Mouse (Mus musculus): ENCODE measurements around the gene Tnfrsf13c.

Gene Tnfrsf13c

DNA sequence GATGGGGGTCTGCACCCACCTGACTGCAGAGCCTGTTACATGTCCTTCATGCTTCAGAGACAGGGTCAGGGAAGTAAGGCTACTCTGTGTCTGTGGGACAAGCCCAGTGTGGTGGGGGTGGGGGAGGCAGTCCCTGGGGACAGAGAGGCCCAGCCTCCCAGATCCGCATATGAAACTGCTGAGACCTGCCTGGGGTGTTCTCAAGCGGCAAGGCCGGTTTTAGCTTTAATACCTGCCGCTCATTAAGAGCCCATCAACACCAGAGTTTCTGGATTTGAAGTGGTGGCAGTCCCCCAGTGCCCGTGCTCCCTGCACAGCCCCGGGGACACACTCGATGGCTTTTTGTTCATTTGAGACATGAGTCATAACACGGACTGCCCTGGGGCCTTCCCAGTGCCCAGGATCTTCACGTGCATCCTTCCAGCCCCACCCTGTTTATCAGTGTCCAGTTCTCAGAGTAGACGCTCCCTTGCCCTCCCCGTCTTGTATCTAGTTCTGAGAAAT, 5.4 kb upstream of the Tnfrsf13c start:
- no peak for DNase-seq (ENCODE audit: low spot score)

DNA sequence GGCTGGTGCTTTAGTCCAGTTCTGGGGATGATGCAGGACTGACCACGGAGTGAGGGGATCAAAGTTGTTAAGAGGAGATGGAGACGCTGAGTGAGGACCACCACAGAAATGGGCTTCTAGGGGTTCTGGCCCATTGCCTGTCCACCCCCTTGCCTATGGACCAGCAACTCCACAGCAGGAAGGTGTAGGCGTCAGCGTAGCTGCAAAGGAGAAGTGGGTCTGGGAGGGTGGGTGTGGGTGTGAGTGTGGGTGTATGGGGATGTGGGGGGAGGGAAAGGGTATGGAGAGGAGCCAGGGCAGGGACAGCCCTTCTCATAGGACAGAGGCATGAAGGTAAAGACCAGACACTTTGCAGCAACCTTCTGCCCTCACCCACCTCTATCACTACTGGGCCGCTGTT, 1.6 kb upstream of the Tnfrsf13c start:
- no peak for DNase-seq (ENCODE audit: low spot score)

DNA sequence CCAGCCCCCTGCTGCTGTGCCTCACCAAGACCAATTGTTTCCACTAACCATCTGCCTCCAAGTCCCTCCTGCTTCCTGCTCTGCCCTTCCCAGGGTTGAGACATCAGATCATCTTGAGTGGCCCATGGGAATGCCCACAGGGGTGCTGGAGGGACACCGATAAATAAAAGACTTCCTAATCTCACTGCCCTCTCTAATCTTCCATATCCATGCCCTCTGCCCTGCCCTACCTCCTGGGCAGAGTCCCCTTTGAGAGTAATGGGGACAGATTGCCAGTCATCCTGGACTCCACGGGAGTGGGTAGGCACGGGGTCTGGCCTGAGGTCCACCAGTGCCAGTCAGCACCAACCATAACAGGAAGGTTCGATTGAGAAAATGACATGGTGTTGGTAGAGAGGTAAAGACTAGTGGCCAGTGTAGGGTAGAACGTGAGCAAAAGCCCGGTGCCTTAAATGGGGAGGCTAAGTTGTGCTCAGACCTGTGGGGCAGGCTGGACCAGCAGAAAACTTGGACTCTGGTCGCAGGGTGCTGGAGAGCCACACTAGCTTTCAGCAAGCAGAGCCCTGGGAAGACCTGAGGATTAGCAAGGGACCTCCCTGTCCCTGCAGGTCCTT, 540 bp upstream of the Tnfrsf13c start:
- no peak for DNase-seq (ENCODE audit: low spot score)

DNA sequence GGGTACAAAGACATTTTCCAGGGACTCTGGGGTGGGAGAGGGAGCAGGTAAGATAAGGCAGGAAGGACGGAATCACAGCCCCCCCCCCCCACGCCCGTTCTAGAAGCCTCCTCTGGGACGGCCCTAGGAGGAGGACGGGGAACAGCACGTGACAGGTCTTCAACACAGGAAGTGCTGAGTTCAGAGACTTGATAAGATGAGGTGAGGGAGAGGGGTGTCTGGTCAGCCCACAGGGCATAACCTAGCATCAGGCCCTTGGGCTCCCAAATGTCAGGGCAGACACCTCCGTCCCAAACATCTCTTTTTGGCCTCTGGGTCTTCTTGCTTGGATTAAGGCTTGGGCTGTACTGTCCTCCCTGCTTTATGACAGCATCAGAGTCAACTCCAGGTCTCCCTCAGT, 918 bp downstream of the Tnfrsf13c start:
- no peak for DNase-seq (ENCODE audit: low spot score)

DNA sequence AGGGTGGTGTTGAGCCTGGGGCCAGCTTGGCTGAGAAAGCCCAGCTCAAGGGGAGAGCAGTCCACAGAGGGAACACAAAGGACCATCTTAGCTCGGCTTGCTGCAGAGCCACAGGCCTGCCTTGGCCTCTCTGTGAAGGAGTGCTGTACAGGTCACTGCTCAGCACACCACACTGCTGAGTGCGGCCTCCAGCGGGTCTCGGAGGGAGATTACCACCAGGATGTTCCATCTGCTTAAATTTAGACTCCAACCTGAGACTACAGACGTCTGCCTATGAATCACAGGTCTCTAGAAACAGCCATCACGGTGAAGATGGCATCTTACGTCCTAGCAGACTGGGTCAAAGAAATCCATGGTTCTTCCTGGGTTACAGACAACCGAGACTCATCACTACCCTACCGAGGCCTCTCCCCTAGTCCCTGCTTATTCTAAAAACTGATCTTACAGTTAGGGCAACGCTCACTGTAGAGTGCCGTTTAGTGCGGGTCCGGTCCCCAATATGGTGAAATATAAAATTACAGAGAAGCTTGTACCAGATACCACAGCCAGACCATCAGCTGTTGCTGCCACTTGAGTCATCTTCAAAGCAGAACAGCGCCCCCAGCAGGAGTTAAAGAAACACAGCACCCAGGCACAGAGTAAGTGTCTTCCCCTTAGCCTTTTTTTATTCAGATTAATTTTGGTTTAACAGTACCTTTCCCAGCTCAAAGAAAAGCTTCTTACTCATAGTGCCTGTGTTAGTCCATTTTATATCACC, 2.9 kb downstream of the Tnfrsf13c start:
- DNase-seq (ENCODE audit: low spot score): no peak

DNA sequence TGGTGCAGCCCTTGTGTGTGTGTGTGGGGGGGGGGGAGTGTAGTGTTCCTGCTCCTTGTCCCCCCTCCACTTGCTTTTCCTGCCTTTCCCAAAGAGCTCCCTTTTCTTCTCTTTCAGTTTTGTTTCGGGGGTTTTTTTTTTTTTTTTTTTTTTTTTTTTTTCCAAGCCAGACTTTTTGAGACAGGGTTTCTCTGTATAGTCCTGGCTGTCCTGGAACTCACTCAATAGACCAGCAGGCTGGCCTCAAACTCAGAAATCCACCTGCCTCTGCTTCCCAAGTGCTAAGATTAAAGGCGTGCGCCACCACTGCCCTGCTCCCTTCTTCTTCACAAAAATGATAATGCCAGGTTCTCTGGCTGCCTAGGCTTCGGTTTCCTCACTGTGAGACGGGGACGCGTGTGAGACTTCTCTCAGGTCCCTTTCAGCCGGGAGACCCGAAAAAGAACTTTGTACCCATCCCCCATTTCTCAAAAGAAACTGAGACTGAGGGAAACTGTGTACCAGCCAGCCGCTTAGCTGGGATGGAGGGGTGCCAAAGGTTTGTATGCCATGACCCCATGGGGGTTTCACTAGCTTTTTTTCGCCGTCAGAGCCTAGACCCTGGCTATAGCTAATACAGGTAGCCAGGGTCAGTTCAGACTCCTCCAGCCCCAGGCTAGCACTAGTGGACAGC, 4.0 kb downstream of the Tnfrsf13c start:
- no peak for DNase-seq (ENCODE audit: low spot score)

DNA sequence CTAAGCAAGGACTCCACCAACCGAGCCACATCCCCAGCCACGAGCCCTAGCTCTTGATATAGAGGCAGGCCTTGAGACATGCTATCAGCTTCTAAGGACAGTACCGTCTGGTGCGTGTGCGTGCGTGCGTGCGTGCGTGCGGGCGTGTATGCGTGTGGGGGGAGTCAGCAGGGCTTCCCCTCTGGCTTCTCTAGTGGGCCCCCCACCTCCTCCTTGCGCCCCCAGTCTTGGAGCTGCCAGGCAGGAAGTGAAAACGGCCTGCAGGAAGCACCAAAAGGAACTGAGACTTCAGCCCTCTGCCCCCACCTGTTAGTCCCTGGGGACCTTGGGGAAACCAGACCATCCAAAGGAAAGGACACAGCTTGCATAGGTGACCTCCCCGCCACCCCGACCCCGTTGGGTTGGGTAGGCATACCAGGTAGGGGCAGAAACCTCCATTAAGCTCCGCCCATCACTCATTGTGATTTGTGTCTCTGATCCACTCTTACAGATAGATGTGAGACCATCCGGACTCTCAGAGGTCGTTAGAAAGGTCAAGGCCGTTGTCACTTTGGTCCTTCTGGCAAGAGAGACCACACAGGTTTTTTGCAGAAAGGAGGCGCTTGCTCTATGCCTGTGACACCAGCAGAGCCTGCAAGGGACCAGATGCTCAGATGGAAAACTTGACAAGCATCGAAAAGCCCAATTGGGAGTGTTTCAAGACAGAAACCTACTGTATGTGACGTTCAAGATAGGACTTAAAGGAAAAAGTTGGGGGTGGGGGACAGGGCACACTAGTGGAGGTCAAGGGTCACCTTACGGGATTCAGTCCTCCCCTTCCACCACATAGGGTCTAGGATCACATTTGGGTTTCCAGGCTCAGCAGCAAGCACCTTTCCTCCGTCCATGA, 5.1 kb downstream of the Tnfrsf13c start:
- no peak for DNase-seq (ENCODE audit: low spot score)

DNA sequence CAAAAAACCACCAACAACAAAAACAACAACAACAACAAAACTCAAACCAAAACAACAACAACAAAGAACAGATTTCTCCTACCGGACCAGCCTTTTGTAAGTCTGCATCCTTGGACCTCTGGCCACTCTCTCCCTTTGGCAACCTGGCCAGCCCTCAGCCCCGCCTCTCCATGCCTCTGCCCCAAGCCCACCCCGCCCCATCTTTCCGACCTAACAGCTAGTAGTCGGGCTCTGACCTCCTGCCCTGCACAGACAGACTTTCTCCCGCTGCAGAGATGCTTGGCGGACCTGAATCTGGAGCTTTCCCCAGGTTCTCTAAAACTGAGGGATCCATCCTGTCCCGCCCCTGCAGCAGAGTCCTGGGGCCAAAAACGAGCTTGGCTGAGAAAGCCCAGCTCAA, 6.2 kb downstream of the Tnfrsf13c start:
- no peak for DNase-seq (ENCODE audit: low spot score)

DNA sequence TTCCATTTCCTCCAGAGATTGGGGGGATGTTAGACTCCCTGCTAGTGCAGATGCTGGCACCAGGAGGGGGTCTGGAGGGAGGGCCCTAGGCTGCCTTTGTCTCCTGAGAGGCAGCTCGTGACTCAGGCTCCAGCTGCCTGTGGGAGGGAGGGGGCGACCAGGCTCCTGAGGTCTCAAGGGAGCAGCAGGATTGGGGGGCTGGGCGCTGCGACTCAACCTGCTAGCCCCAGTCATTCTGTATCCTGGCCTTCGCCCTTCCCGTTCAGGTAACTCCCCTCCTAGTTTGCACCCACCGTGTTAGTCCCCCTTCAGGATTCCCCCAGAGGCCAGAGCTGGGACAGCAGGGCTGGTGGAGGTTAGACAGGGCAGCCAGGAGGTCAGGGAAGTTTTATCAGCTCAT, 7.1 kb downstream of the Tnfrsf13c start:
- DNase-seq (ENCODE audit: low spot score): no peak

DNA sequence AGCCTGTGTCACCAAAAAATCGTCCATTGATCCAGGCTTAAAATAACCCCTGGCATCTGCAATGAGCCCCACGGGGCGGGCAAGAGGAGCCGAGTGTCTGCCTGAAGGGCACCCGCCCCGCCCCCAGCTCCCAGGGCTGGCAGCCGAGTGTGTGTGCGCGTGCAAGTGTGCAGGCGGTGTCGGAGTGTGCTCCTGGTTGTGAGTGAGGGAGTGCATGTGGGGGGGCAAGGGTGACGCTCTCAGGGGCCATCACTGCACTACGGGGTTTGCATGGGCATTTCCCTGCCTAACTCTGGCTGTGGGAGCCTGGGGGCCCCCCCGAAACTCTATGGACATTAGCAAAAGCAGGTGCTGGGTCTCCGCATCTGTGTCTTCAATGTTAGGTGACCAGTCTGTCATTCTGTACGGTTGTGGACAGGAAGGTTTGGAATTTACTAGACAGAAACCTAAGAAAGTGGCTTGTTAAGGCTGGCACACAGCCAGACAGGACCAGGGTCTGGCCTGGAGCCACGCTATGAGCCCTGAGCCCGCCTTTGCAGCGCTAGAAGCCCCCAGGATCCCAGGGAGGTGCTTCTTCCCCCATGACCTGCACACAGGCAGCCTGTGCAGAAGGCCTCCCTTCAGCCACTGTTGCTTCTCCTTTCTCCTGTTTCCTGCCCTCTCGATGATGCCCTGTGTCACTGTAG, 7.9 kb downstream of the Tnfrsf13c start:
- no peak for DNase-seq (ENCODE audit: low spot score)

DNA sequence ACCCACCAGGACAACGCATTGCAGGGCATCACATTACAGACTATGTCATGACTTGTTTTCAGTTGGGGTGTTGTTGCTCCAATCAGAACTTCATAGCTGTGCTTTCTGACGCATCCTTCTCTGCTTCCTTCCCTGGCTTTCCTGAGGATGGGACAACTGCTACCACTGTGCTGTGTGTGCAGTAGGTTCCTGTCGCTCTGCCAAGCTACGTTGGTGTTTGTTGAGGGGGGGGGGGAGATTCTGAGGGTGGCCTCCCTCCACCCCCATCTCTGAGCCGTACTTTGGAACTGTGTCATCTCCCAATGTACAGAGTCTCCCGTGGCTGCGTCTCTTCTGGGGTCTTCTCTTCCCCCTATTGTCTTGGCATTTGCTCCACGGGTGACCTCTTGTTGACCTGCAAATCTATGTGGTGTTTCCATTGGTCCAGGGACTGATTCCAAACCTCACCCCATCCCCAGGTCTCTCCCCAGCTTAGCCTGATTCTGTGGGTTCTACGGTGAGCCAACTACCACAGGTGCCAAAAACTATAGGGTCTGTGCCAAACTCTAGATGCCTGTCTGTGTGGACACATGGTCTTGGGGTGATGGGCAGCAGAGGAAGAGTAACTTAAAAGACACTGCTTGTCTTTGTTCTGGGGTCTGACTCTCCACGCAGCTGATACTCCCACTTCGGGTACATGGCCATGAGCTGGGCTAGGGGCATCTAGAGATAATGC, 8.7 kb downstream of the Tnfrsf13c start:
- DNase-seq (ENCODE audit: low spot score): no peak

DNA sequence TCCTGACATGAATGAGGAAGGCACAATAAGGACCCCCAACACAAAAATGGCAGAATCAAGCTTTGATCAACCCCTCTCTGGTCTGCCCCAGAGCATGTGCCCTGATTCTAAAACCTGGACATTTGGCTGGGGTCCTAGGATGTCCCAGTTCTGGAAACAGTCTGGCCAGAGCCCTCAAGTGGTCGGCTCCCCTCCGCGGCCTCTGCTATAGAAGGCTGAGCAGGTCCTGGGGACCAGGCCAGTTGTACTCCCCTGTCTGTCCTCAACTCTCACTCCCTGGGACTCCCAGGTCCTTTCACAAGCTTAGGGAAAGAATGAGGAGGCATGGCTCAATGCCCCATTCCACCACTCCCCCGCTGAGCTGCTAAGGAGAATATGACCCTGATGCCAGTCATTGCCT, 10.9 kb downstream of the Tnfrsf13c start:
- DNase-seq (ENCODE audit: low spot score): no peak

DNA sequence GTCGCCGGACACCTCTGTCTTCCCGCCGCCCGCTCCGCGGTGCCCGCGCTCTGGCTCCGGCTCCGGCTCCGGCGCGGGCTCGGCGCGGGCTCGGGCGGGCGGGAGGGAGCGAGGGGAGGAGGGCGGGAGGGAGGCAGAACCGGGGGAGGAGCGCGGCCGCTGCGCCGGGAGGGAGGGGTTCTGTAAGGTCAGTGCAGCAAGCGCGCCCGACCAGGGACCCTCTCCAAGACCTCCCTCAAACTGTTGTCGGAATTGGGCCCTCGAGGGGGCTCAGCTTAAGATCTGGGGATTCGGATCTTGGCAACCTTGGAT, 11.5 kb downstream of the Tnfrsf13c start, which contains the start of gene Shisa8:
Gene Shisa8, minus strand, starts transcription at position 64 of the 312 bp plus-strand sequence.
- no peak for DNase-seq (ENCODE audit: low spot score)

DNA sequence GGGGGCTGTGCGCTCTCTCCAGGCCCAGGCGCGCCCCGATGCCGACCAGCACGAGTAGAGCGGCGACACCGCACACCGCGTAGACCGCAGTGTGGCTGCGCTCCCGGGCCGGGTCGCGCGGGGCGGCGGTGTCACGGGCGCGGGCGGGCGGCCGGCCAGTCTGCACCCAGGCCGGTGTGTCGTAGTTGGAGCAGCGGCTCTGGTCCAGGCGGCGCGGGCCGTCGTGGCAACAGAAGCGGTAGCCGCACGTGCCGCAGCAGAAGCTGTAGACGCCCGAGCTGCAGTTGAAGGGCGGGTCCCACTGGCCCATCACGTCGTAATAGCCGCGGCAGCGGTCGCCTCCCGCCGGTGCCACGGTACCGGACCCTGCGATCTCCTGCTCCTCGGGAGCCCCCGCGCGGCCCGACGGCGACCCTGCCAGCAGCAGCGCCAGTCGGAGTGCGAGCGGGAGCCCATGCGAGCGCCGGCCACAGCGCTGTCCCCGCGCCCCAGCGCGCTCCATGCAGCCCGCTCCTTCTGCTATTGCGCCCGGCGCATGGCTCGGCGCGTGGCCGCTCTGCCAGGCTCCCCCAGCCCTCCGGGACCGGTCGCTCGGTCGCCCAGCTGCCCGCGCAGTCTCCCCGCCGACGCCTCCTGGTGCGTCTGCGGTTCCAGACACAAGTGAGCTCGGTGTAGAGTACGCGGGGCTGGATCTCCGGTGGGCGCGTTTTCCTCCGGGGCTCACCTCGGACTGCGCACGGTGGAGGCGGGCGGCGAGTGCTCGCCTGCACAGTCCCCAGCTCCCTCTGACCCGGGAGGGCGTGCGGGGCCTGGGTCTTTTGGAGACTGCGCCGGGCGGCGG, 12.0 kb downstream of the Tnfrsf13c start:
- peak; percentile 5 for DNase-seq (ENCODE audit: low spot score)

DNA sequence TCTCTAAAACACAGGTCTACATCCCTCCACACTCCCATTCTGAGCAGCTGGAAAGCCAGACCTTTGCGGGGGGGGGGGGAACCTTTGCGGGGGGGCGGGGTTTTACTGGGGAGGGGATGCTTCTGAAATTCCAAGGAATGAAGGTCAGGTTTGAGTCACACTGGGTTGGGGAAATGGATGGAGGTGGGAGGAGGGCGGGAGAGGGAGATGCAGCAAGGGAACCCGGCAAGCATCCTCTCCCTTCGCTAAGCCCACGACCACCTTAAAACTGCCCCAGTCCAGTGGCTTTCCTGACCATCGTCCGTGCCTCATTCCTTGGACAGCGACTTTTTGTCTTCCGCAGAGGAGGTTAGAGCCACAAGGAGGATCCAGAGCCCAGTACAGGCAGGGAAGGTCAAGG, 12.9 kb downstream of the Tnfrsf13c start:
- no peak for DNase-seq (ENCODE audit: low spot score)

DNA sequence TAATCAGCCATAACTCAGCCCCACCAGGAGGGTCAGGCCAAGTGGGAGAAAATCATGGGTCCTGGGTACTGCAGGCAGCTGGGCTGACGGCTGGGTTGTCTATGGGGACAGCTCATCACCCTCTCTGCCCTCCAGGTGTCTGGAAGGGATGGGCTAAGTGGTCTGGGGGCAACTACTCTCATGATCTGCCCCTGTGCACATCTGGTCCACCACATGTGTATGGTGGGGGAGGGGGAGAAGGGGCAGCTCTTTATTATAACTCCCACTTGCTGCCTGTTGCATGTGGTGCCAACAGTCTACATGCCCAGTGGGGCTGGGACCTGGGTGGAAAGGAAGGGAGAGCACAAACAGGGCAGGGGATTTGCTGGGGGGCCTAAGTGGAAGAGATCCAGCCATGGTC, 13.4 kb downstream of the Tnfrsf13c start:
- DNase-seq (ENCODE audit: low spot score): no peak

DNA sequence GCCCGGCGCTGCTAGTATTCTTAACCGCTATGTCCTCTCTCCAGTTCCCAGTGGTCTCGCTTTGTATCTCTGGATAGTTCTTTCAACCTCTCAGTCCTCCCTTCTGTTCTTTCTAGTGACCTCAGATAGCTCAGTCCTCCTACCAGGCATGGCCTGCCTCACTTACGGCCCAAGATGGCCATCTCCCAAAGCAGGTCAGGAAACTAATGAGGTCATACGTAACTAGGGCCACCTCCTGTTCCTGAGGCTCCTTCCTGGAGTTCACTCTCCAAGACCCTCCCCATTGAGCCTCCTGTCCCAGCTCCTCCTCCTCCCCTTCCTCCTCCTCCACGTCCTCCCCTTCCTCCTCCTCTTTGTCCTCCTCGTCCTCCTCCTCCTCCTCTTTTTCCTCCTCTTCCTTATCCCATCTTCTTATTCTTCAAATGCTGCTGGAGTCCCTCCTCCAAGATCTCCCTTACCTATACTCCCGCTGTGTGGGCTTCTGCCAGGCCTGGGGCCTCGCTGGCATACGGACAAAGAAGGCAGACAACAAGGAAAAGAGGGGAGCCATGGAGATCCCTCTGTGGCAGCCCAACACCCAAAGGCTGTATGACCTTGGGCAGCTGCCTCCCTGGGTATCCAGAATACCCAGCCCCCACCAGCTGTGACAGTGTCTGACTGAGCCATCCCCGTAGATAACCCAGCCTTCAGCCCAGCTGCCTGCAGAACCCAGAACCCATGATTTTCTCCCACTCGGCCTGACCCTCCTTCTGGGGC, 14.7 kb downstream of the Tnfrsf13c start:
- no peak for DNase-seq (ENCODE audit: low spot score)

DNA sequence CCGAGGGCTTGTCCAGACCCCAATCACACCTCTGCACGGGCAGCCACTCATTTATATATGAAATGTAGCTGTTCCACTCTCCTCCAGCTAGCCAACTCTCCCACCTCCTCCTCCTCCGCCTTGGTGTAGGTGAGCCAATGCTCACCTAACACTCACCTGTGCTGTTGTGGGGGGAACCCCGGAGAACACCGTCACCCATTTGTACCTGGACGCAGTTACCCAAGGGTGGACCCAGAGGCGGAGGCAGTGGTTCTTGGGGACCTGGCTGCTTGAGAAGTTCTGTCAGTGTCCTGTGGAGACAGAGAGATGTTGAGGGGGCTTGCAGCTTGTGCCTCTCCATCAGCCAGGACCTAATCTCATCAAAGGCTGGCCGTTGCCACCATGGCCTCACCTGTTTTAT, 15.9 kb downstream of the Tnfrsf13c start:
- DNase-seq (ENCODE audit: low spot score): no peak

DNA sequence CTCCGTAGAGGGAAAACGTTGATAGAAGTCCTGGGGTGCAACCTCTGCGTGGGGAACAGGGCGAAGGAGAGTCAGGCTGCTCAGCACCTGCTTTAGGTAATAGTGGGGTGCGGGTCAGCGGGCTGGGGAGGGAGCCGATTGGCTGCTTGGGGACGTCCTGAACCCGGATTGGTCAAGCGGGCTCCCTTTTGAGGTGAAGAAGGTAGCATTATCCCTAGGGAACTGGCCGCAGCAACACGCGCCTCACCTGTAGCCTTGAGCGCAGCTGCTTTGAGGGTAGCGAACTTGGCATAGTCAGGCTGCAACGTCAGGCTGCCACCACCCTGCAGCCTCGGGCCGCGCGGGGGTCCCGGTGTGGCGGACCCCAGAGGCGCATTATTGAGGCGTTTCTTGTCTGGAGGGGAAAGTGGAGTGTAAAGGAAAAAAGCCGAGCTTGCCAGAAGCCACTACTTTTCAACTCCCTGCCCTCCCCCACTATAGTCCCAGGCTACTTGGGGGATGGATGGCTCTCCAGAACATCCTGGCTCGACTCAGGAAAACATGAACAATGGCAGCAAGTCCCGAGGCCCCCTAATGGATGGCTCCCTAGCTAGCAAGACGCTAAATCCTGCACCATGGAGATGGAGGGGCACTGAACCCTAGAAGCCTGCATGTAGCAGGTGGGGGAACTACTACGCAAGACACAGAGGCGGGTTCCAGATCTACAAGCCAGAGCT, 16.5 kb downstream of the Tnfrsf13c start:
- no peak for DNase-seq (ENCODE audit: low spot score)
